Mouse (Mus musculus) limb, embryonic 15.5 days (tissue): ENCODE measurements at regions not wholly inside any gene's neighbourhood (a gene's known extent, or its start where the extent isn't known, plus 50 kb on each side); places are given as distances from the start of the nearest gene placed in this dataset.

Experiments
- ATAC-seq: fragments of 200-750 bp; cut with Nextera tagmentation; 2 replicates; pipeline ENCODE4 v1.8.0; 2017; ENCODE audit warnings: low read depth, moderate TSS enrichment; ENCODE audit not compliant: insufficient number of reproducible peaks, low FRiP score, low TSS enrichment
- H3K27ac ChIP-seq: fragments of 300-500 bp; sonication (generic); 2 replicates; pipeline ENCODE4 v1.5.1; 2015; ENCODE audit warnings: moderate library complexity, mild to moderate bottlenecking, inconsistent platforms
- H3K27me3 ChIP-seq: fragments of 300-500 bp; sonication (generic); 2 replicates; pipeline ENCODE4 v1.6.1; 2015; ENCODE audit warnings: inconsistent platforms
- H3K36me3 ChIP-seq: fragments of 300-500 bp; sonication (generic); 2 replicates; pipeline ENCODE4 v1.6.1; 2015; ENCODE audit warnings: inconsistent platforms
- H3K4me1 ChIP-seq: fragments of 300-500 bp; sonication (generic); 2 replicates; pipeline ENCODE4 v1.6.1; 2015; ENCODE audit warnings: inconsistent platforms
- H3K4me2 ChIP-seq: fragments of 300-500 bp; sonication (generic); 2 replicates; pipeline ENCODE4 v1.6.1; 2015; ENCODE audit warnings: mild to moderate bottlenecking, inconsistent platforms
- H3K4me3 ChIP-seq: fragments of 300-500 bp; sonication (generic); 2 replicates; pipeline ENCODE4 v1.5.1; 2015; ENCODE audit warnings: mild to moderate bottlenecking, inconsistent platforms
- H3K9ac ChIP-seq: fragments of 300-500 bp; sonication (generic); 2 replicates; pipeline ENCODE4 v1.6.1; 2015; ENCODE audit warnings: inconsistent platforms
- H3K9me3 ChIP-seq: fragments of 300-500 bp; sonication (generic); 2 replicates; pipeline ENCODE4 v1.6.1; 2016; ENCODE audit warnings: inconsistent platforms
- whole genome bisulfite sequencing: fragments of 180-500 bp; shearing (Covaris S2); methylation state at CpG from one replicate; pipeline ENCODE4 v1.1.7; 2015; 5-methylcytosine and 5-hydroxymethylcytosine counted together

DNA sequence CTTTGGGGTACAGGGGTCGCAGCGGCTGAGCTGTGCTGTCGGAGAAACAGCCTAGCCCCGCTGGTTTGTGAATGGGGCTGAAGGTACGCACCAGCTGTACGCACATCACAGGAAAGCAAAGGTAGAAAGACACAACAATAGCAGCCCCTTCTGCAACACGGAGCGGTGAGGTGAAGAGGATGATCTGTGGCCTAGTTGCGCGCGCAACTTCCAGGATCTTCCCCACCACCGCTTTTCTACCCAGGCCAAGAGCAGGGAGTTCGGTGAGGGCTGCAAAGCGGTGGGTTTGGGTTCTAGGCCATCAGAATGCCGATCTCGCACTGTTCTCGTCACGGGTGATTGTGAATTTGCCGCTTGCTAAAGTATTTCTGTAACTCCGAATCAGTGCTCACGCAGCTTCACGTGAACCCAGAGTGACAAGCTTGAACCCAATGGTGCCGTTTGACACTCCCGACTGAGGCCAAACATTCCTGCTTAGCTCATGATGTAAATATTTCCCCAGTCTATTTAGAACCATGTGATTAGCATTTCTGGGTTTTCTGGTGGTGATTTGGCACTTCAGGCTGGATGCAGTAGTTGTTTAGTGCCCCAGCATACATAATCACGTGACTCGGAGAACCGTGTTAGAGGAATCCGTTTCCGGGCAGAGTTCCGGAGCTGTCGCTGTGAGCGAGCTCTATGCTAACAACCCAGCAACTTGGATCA, 54.7 kb downstream of the Cryaa start:
- H3K27ac ChIP-seq, result no peak overlapping the region
- no peak overlapping the region for H3K4me3 ChIP-seq
- H3K27me3 ChIP-seq, result no peaks in the 10 kb centered on the region
- no peaks in the 10 kb centered on the region for H3K36me3 ChIP-seq
- H3K4me1 ChIP-seq, result peaks cover 31% of the 10 kb centered on the region
- H3K9me3 ChIP-seq, result no peaks in the 10 kb centered on the region
- H3K9ac ChIP-seq, result no peak overlapping the region
- WGBS, result 87% methylated on average over 32 of the region's 32 CpGs
- ATAC-seq, result no peak
- H3K4me2 ChIP-seq, result no peak overlapping the region

DNA sequence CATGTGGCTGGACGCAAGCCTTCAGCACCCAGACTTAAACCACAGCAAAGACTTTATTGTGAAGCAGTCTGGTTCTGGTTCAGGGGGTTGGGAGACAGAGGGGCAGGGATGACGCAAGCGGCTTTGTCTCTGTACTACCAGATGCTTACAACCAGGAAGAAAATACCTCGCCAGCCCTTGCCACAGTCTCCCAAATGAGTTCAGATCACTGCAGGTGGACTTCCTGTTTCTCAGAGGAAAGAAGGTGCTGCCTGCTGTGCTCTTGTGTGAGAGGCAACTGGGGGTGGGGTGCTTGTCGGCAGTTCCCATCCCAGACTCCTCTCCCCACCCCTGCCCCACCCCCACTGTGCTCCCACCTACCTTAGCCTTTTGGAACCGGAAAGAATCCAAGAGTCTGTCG, 56.9 kb downstream of the Cryaa start:
- Histone ChIP-seq H3K9me3 (no peaks in the 10 kb centered on the region), H3K36me3 (no peaks in the 10 kb centered on the region), H3K4me1 (peaks cover 22% of the 10 kb centered on the region), H3K4me3 (no peak overlapping the region), H3K27ac (no peak overlapping the region), H3K27me3 (no peaks in the 10 kb centered on the region), H3K9ac (no peak overlapping the region), H3K4me2 (no peak overlapping the region)
- ATAC-seq, result no peak
- WGBS, result 40% methylated on average over 7 of the region's 7 CpGs

DNA sequence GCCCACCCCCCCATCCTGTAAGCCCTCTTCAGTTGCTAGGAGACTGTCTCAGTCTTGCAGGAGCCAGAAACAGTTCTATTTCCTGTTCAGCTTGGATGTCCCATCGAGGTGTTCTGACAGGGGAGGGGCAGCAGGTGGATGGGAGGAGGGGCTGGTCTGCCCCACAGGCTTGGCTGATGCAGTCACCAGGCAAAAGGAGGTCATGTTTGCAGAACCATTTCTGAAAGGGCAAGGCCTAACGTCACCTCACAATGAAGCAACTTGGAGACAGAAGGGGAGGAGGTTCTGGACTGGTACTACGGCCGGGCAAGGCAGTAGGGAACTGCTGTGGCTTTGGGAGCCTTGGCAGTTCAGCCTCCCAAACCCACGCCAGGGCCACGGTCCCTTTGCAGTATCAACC, 59.1 kb downstream of the Cryaa start:
- Histone ChIP-seq H3K4me2 (no peak overlapping the region), H3K4me3 (no peak overlapping the region), H3K9me3 (no peaks in the 10 kb centered on the region), H3K36me3 (no peaks in the 10 kb centered on the region), H3K27me3 (no peaks in the 10 kb centered on the region), H3K4me1 (peaks cover 27% of the 10 kb centered on the region; the same call in 1 of the 2 replicates), H3K27ac (no peak overlapping the region), H3K9ac (no peak overlapping the region)
- WGBS, result 75% methylated on average over 6 of the region's 6 CpGs
- no peak for ATAC-seq

DNA sequence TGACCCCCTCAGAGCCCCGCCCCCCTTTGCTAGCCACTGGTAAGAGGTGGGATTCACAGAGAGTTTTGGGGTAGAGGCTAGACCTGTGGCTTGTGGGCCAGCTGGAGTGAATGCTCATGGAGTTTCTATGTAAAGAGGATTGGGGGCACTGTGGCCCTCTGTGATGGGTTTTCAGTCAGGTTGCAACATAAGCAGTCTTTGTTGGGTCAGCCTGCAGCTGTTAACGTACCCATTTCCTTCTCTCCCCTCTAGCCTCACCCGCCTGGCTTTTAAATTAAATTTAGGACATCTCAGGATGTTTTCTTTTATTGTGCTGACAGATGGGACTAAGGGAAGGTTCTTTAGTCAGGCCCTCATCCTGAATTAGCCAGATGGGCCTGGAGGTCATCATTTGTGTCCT, 60.6 kb downstream of the Cryaa start:
- Histone ChIP-seq H3K4me1 (peaks cover 17% of the 10 kb centered on the region; the same call in 1 of the 2 replicates), H3K9me3 (no peaks in the 10 kb centered on the region), H3K36me3 (no peaks in the 10 kb centered on the region), H3K27ac (no peak overlapping the region), H3K4me2 (no peak overlapping the region), H3K9ac (no peak overlapping the region), H3K27me3 (no peaks in the 10 kb centered on the region), H3K4me3 (no peak overlapping the region)
- ATAC-seq, result no peak
- 74% methylated on average over 3 of the region's 3 CpGs for WGBS

DNA sequence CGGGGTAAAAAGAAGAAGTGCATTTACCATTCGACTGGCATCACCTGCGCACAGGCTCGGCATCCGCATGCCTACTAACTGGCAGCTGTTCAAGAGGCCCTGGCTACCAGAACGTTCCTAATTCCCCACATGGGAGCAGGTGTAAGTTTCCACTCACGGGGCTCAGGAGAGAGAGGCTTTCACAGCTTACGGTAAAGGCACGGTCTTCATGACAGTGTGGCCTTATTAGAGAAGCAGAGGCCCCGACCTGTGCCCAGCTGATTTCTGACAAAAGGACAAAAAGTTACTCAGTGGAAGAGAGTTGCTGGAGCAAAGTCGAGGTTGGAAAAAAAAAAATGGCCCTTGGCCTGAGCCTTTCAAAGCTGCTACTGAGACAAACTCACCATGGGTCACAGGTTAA, 62.0 kb downstream of the Cryaa start:
- Histone ChIP-seq H3K4me1 (peaks cover 17% of the 10 kb centered on the region; the same call in 1 of the 2 replicates), H3K4me2 (no peak overlapping the region), H3K9me3 (no peaks in the 10 kb centered on the region), H3K27ac (0 out of 2 replicates have a peak overlapping the region, but pooled peaks have one; percentile 13), H3K4me3 (no peak overlapping the region), H3K9ac (no peak overlapping the region), H3K27me3 (no peaks in the 10 kb centered on the region), H3K36me3 (no peaks in the 10 kb centered on the region)
- no peak for ATAC-seq
- WGBS, result 37% methylated on average over 11 of the region's 11 CpGs

DNA sequence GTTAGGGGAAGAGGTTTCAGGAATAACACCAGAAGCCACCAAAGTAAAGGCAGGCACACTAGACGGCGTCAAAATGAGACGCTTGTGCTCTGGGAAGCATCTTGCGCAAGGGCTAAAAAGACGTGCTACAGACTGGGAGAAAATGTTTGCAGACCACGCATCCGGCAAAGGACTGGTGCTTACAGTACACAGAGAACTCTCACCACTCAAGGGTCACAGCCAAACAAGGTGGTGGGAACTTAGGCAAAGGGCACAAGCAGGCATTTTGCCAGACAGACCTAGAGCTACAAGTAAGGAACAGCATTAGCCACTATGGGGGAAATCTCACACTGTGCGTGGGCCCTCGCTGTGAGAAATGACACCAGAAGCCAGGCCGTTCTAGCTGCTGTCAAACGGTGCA, 62.5 kb downstream of the Cryaa start:
- H3K9ac ChIP-seq, result no peak overlapping the region
- no peaks in the 10 kb centered on the region for H3K36me3 ChIP-seq
- H3K4me1 ChIP-seq, result peaks cover 14% of the 10 kb centered on the region; the same call in 1 of the 2 replicates
- no peak for ATAC-seq
- WGBS, result 66% methylated on average over 11 of the region's 11 CpGs
- H3K27me3 ChIP-seq, result no peaks in the 10 kb centered on the region
- H3K9me3 ChIP-seq, result no peaks in the 10 kb centered on the region
- no peak overlapping the region for H3K4me2 ChIP-seq
- H3K27ac ChIP-seq, result 0 out of 2 replicates have a peak overlapping the region, but pooled peaks have one; percentile 13
- no peak overlapping the region for H3K4me3 ChIP-seq

DNA sequence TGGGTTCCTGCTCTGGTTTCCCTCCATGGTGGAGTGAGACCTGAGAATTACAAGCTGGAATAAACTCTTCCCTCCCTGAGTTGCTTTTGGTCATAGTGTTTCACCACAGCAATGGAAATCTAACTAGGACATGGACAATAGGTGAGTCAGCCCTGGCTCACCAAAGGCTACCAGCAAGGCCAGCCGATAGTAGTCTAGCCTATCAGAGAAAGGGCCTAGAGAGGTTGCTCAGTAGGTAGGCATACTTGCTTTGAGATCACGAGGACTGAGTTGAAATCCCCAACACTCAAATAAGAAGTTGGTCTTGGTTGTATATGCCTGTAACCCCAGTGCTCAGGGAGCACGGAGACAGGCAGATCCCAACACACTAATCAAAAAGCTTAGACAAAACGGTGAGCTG, 66.0 kb downstream of the Cryaa start:
- Histone ChIP-seq H3K4me3 (no peak overlapping the region), H3K4me1 (peaks cover 39% of the 10 kb centered on the region), H3K9ac (no peak overlapping the region), H3K36me3 (no peaks in the 10 kb centered on the region), H3K27ac (no peak overlapping the region), H3K4me2 (no peak overlapping the region), H3K27me3 (no peaks in the 10 kb centered on the region), H3K9me3 (no peaks in the 10 kb centered on the region)
- no peak for ATAC-seq
- WGBS, result 89% methylated on average over 4 of the region's 4 CpGs

DNA sequence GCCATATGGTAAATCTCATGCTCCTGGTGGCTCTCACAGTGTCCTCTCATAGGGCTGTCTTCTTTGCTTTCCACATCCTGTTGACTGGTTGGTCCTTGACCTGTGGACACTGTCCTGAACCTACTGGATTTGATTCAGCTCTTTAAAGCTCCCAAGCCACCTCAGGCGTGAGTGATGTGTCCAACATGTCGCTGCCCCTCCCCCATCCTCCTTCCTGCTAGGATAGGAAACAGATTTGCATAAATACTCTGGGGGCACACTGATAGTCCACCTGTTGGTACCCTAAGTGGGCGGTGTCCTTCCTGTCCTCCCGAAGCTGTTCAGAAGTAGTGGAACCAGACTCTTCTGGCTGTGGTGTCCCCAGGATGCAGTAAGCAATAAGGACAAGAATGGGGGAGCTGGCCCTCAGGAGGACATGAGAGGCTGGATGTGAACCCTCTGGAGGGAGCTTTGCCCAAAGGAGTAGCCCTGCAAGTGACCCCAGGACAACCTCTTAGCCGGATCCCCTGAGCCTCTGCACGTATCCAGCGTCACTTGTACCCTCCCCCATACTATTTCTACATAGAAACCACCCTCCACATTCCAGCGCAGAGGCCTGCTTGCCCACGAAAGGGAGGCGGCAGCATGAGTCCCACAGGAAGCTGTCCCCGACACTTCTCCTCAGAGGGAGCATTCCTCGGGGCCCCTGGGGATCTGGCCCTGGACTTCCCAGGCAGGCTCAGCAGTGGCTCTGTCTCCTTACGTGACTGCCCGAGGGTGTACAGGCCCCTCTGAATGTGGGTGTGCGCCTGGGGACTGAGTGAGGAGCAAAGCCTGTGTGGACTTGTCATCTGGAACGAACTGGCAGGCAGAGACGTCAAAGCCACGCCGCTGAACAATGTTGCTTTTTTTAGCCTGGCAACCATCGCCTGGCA, 68.8 kb downstream of the Cryaa start:
- H3K9ac ChIP-seq, result no peak overlapping the region
- ATAC-seq, result peak; percentile 69; the same call in 1 of the 2 replicates

DNA sequence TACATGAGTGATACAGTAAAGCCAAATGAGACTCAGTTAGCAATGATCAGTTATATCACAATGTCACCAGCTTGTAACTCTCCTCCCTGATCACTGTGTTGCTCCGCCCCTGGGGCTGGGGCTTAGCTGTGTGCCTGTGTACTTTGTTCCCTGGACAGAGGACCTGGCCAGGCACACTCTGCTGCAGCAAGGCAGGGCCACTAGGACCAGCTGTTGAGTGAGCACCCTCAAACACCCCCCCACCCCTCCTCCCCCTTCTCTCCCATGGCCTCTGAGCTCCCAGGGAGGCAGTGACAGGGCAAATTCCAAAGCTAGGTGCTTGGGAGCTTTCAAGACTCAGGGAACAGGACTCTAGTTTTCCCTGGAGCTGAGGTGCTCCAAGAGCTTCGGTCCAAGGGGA, 70.0 kb downstream of the Cryaa start:
- WGBS, result 68% methylated on average over 2 of the region's 2 CpGs
- Histone ChIP-seq H3K27me3 (no peaks in the 10 kb centered on the region), H3K27ac (peak overlapping the region; percentile 84), H3K9ac (no peak overlapping the region), H3K4me3 (no peak overlapping the region), H3K4me1 (peaks cover 25% of the 10 kb centered on the region), H3K9me3 (no peaks in the 10 kb centered on the region), H3K4me2 (no peak overlapping the region), H3K36me3 (no peaks in the 10 kb centered on the region)
- ATAC-seq, result no peak

More for the DNA sequence above, 68.8 kb downstream of the Cryaa start:
- H3K27me3 ChIP-seq, result no peaks in the 10 kb centered on the region
- no peak overlapping the region for H3K4me2 ChIP-seq
- no peak overlapping the region for H3K4me3 ChIP-seq
- peaks cover 25% of the 10 kb centered on the region for H3K4me1 ChIP-seq
- H3K9me3 ChIP-seq, result no peaks in the 10 kb centered on the region
- H3K36me3 ChIP-seq, result no peaks in the 10 kb centered on the region
- whole genome bisulfite sequencing, result 30% methylated on average over 20 of the region's 20 CpGs
- H3K27ac ChIP-seq, result peak overlapping the region; percentile 84

DNA sequence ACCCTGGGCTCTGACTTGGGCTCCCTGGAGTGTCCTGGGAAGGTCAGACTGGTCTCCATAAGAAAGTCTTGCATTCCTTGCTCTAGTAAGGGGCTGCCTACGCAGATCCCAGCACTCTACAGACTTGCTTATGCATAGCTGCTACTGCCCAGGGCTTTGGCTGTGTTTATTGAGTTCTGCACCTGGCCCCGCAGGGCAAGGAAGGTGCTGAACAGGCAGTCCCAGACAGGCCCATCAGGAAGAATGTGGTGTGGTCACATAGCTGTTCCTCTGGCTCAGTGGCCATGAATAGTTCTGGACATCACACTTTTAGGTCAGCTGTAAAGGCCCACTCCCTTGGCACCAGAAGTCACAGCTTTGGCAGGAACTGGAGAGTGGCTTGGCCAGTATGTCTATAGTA, 70.6 kb downstream of the Cryaa start:
- H3K9ac ChIP-seq, result no peak overlapping the region
- ATAC-seq, result no peak
- H3K27ac ChIP-seq, result peak overlapping the region; percentile 84
- H3K36me3 ChIP-seq, result no peaks in the 10 kb centered on the region
- no peak overlapping the region for H3K4me3 ChIP-seq
- H3K4me1 ChIP-seq, result peaks cover 25% of the 10 kb centered on the region
- no peaks in the 10 kb centered on the region for H3K27me3 ChIP-seq
- no peak overlapping the region for H3K4me2 ChIP-seq
- H3K9me3 ChIP-seq, result no peaks in the 10 kb centered on the region
- 59% methylated on average over 2 of the region's 2 CpGs for WGBS

DNA sequence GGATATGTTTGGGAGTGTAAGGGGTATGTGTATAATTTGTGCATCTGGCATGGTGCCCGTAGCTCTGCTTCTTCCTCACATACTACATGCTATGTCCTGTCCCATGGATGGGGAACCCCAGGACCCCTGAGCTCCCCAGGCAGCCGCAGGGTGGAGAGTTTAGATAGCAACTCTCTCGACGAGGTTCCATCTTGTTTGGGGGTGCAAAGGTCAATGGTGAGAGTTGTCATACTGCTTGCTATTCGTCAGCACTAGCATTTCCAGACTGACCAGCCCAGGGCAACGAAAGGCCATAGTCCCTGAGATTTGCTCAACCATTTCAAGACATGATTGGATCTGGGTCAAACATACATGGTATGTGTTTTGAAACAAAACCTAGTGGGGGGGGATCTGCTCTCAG, 71.4 kb downstream of the Cryaa start:
- Histone ChIP-seq H3K36me3 (no peaks in the 10 kb centered on the region), H3K4me1 (peaks cover 25% of the 10 kb centered on the region), H3K4me3 (no peak overlapping the region), H3K9me3 (no peaks in the 10 kb centered on the region), H3K4me2 (no peak overlapping the region), H3K27ac (peak overlapping the region; percentile 84; the same call in 1 of the 2 replicates), H3K27me3 (no peaks in the 10 kb centered on the region), H3K9ac (no peak overlapping the region)
- WGBS, result 67% methylated on average over 6 of the region's 6 CpGs
- ATAC-seq, result no peak

DNA sequence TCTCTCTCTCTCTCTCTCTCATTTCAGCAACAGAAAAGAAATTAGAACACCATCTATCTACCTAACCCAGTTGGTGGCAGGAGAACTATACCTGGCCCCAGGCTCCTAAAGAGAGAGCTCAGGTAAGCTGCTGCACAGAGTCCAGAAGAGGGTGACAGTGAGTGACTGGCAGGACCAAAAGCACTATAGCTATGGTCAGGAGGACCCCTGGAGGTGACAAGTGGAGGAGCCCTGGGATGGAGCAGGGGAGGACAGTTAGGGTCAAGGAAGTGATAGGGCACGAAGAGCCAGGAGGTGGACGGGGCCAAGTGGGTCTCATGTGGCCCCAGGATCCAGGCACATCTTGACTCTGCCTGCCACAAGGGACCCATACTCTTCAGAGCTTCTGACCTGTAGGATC, 73.7 kb downstream of the Cryaa start:
- Histone ChIP-seq H3K9ac (no peak overlapping the region), H3K4me1 (peaks cover 21% of the 10 kb centered on the region), H3K27me3 (no peaks in the 10 kb centered on the region), H3K9me3 (no peaks in the 10 kb centered on the region), H3K4me3 (no peak overlapping the region), H3K4me2 (no peak overlapping the region), H3K27ac (no peak overlapping the region), H3K36me3 (no peaks in the 10 kb centered on the region)
- ATAC-seq, result no peak
- WGBS, result 60% methylated on average over 2 of the region's 2 CpGs
